Mouse (Mus musculus) thymus, postnatal 36 days (tissue): ENCODE measurements around the gene Ppfia4.
"Not testable (repeated sequence)": the region's sequence is repeated elsewhere in the genome, so short reads cannot be mapped to it uniquely, and the experiment has no call there.

ENCODE experiments used
- DNase-seq, 2 experiments: peaks; one replicate each; pipeline ENCODE4 v3.0.0; 2022; ENCODE audit warnings: mixed read lengths in 2 of 2

The Ppfia4 gene

DNA sequence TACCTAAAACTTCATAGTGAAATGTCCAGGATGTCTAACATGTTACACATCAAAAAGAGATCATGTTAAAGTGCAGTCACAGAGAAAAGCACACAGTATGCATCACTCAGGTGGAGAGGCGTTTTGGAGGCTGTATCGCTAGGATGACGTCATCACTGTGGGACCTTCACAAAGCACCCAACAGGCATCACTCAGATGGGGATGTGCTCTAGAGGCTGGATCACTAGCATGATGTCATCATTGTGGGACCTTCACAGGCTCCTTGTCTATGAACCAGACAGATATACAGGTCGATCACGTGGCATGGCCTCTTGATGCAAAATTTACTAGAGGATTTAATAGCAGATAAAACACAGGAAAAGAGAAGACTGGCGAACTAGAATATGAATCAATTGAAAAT is 68.4 kb downstream of the Ppfia4 start:
- DNase-seq = no peak

GRCm38 (mm10) chr1:134249681-134250080 is 83.0 kb downstream of the Ppfia4 start:
- not testable (repeated sequence) for DNase-seq
